Mouse (Mus musculus) stomach, postnatal 0 days (tissue): ENCODE results near the gene Mrpl45.

Source experiments
- CTCF ChIP-seq: IDR thresholded peaks from 2 replicates; pipeline ENCODE4 v1.5.1; 2016; ENCODE audit warnings: antibody characterized with exemption, low read depth, mild to moderate bottlenecking, moderate library complexity
- EP300 ChIP-seq: optimal IDR thresholded peaks from 2 replicates; pipeline ENCODE3; 2016; ENCODE audit warnings: antibody characterized with exemption

- TF ChIP-seq CTCF (peak; percentile 34; the same call in 1 of the 2 replicates), EP300 (no peak)
Observed at GRCm38 (mm10) chr11:97280216-97280861, 35.2 kb upstream of the Mrpl45 start, which contains the start of gene Npepps.
